Mouse (Mus musculus): ENCODE measurements around the gene Mlxipl. TPM values are rescaled to one million over a fixed set of nuclear protein-coding genes. Genes with fewer than 3 reads are reported as not detected.
A peak's percentile ranks its signal among the peaks of the same experiment; 100 is the strongest.

The Mlxipl gene
- polyA plus RNA-seq, 2 experiments, result 0.54 to 3.3 TPM

DNA sequence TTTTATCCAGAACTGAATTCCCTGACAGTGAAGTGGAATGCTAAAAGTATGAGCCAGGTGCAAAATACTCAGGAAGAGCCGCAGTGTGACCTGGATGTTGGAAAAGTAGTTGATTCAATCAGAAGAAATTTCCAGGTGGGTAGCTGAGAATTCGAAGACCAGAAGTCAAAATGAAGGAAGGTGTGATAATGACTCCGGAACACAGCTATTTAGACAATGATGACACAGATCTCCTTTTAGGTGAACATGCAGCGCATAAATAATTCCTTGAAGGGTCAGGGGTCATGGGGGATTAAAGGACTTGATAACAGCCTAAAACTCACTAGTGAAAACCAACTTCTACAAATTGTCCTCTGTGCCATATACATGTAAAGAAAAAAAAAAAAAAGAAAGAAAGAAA, 77.8 kb downstream of the Mlxipl start:
- peaks cover 10% of the 10 kb centered on the region for H3K4me1 ChIP-seq (ENCODE audit: control insufficient read depth, insufficient read depth, low read length)
- no peak overlapping the region for H3K4me2 ChIP-seq (replicated peaks; ENCODE audit: low read depth, low read length, severe bottlenecking)
- DNase-seq (ENCODE audit: low spot score) (no peak), ATAC-seq (ENCODE audit: low FRiP score, low read depth) (no peak)
- no peak overlapping the region for H3K9ac ChIP-seq (ENCODE audit: low read depth, low read length, severe bottlenecking)
- no peak overlapping the region for H3K4me3 ChIP-seq (replicated peaks; ENCODE audit: low read length)
- no peak overlapping the region; the same call in 1 of the 2 replicates for H3K27ac ChIP-seq (replicated peaks; ENCODE audit: low read depth, low read length)
- H3K9me3 ChIP-seq (ENCODE audit: control insufficient read depth, low read length), result no peaks in the 10 kb centered on the region
- H3K27me3 ChIP-seq (ENCODE audit: control insufficient read depth, insufficient read depth, low read length), result no peaks in the 10 kb centered on the region
- H3K36me3 ChIP-seq (ENCODE audit: control insufficient read depth, insufficient read depth, low read length), result peaks cover 20% of the 10 kb centered on the region
- 91% methylated on average over 4 of the region's 4 CpGs for WGBS
- TF ChIP-seq POLR2A (IDR thresholded peaks at IDR 0.05; ENCODE audit: borderline replicate concordance, extremely low read depth, insufficient read depth, insufficient read length), result no peak

DNA sequence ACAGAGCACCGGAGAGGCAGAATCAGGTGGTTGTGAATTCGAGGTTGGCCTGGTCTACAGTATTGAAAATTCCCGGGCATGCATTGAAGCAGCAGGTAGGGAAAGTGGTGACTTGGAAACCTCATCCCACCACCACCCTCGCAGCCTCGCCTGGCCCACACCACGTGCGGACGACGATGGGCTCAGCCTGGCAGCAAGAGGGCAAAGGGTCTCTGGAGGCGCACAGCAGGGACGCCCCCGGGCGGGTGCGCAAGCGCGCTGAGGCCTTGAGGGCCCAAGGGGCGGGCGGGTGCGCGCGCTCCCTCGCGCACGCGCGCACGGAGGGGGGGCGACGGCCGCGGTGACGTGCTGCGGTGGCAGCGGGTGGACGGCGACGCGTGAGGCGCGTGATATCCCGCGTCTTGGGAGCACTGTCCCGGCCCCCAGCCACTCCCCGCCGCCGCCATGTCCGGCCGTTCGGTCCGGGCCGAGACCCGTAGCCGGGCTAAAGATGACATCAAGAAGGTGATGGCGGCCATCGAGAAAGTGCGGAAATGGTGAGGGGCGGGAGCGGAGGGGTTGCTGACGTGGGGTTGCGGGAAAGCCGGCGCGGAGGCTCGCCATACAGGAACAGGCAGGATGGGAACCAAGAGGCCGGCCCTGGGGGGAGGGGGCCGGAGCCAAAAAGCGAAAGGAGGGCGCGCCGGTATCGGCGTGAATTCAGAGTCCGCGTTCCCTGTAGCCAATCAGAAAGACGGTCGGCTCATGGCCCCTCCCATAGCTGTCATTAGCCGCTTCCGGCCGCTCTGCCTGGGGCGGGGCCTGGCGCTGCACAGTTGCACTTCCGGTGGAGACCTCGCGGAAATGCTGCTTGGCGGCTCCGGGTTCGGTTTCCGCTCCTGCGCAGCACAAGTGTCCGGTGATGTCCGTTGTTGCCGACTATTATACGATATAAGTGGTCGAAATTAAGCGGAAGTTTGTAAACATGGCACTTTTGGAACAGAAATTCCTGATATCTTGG, 78.7 kb downstream of the Mlxipl start, which contains the start of gene Bcl7b:
TSS of gene Bcl7b (plus strand) at position 221 of the 1,000 bp plus-strand sequence.
- 0 out of 2 replicates have a peak, but pooled peaks have one; percentile 45 for TF ChIP-seq POLR2A (IDR thresholded peaks at IDR 0.05; ENCODE audit: borderline replicate concordance, extremely low read depth, insufficient read depth, insufficient read length)
- Histone ChIP-seq H3K9ac (ENCODE audit: low read depth, low read length, severe bottlenecking) (peak within 1 kb of the TSS; percentile 89), H3K36me3 (ENCODE audit: control insufficient read depth, insufficient read depth, low read length) (peaks cover 21% of the 10 kb centered on the region), H3K4me1 (ENCODE audit: control insufficient read depth, insufficient read depth, low read length) (peaks cover 10% of the 10 kb centered on the region), H3K27me3 (ENCODE audit: control insufficient read depth, insufficient read depth, low read length) (no peaks in the 10 kb centered on the region), H3K9me3 (ENCODE audit: control insufficient read depth, low read length) (no peaks in the 10 kb centered on the region), H3K4me2 (replicated peaks; ENCODE audit: low read depth, low read length, severe bottlenecking) (peak within 1 kb of the TSS; percentile 89), H3K27ac (replicated peaks; ENCODE audit: low read depth, low read length) (peak within 1 kb of the TSS; percentile 99), H3K4me3 (replicated peaks; ENCODE audit: low read length) (peak within 1 kb of the TSS; percentile 66)
- DNase-seq (ENCODE audit: low spot score) (peak; percentile 99), ATAC-seq (ENCODE audit: low FRiP score, low read depth) (peak; percentile 98)
- 4% methylated on average over 75 of the region's 95 CpGs for whole genome bisulfite sequencing

- H3K9me3 ChIP-seq (ENCODE audit: control insufficient read depth, low read length), result no peaks in the 10 kb centered on the region
- H3K4me1 ChIP-seq (ENCODE audit: control insufficient read depth, insufficient read depth, low read length), result peaks cover 10% of the 10 kb centered on the region
- peak overlapping the region; percentile 99; the same call in 1 of the 2 replicates for H3K27ac ChIP-seq (replicated peaks; ENCODE audit: low read depth, low read length)
- peak overlapping the region; percentile 70 for H3K9ac ChIP-seq (ENCODE audit: low read depth, low read length, severe bottlenecking)
- peak overlapping the region; percentile 66 for H3K4me3 ChIP-seq (replicated peaks; ENCODE audit: low read length)
- peaks cover 32% of the 10 kb centered on the region for H3K36me3 ChIP-seq (ENCODE audit: control insufficient read depth, insufficient read depth, low read length)
- H3K4me2 ChIP-seq (replicated peaks; ENCODE audit: low read depth, low read length, severe bottlenecking), result peak overlapping the region; percentile 89
- 87% methylated on average over 5 of the region's 5 CpGs for WGBS
- DNase-seq (ENCODE audit: low spot score) (no peak), ATAC-seq (ENCODE audit: low FRiP score, low read depth) (no peak)
- no peak for TF ChIP-seq POLR2A (IDR thresholded peaks at IDR 0.05; ENCODE audit: borderline replicate concordance, extremely low read depth, insufficient read depth, insufficient read length)
- no peaks in the 10 kb centered on the region for H3K27me3 ChIP-seq (ENCODE audit: control insufficient read depth, insufficient read depth, low read length)
Observed at GRCm38 (mm10) chr5:135169479-135169878, 79.8 kb downstream of the Mlxipl start.

DNA sequence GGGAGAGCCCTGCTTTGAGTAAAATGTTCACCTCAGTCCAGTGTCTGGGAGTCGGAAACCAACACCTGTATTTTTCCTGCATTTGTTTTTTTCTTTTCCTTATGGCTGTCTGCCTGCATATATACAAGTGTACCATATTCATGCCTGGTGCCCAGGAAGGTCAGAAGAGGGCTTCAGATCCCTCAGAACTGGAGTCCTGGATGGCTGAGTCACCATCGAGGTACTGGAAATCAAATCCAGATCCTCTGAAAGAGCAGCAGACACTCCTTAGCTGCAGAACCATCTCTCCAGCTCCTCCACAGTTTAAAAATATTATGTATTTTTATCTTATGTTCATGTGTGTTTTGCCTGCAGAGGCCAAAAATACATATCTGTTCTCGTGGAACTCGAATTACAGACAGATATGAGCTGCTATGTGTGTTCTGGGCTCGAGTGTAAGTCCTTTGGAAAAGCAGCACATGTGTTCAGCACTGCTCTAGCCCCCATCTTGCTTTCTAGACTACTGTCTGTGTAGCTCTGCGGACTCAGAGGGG, 82.1 kb downstream of the Mlxipl start:
- no peak overlapping the region for H3K27ac ChIP-seq (replicated peaks; ENCODE audit: low read depth, low read length)
- peaks cover 10% of the 10 kb centered on the region for H3K4me1 ChIP-seq (ENCODE audit: control insufficient read depth, insufficient read depth, low read length)
- H3K9ac ChIP-seq (ENCODE audit: low read depth, low read length, severe bottlenecking), result no peak overlapping the region
- no peak overlapping the region for H3K4me3 ChIP-seq (replicated peaks; ENCODE audit: low read length)
- no peak for ATAC-seq (ENCODE audit: low FRiP score, low read depth)
- no peaks in the 10 kb centered on the region for H3K9me3 ChIP-seq (ENCODE audit: control insufficient read depth, low read length)
- H3K36me3 ChIP-seq (ENCODE audit: control insufficient read depth, insufficient read depth, low read length), result peaks cover 50% of the 10 kb centered on the region
- H3K27me3 ChIP-seq (ENCODE audit: control insufficient read depth, insufficient read depth, low read length), result no peaks in the 10 kb centered on the region
- TF ChIP-seq POLR2A (IDR thresholded peaks at IDR 0.05; ENCODE audit: borderline replicate concordance, extremely low read depth, insufficient read depth, insufficient read length), result no peak
- DNase-seq (ENCODE audit: low spot score), result no peak
- no peak overlapping the region for H3K4me2 ChIP-seq (replicated peaks; ENCODE audit: low read depth, low read length, severe bottlenecking)
- 88% methylated on average over 6 of the region's 6 CpGs for WGBS

DNA sequence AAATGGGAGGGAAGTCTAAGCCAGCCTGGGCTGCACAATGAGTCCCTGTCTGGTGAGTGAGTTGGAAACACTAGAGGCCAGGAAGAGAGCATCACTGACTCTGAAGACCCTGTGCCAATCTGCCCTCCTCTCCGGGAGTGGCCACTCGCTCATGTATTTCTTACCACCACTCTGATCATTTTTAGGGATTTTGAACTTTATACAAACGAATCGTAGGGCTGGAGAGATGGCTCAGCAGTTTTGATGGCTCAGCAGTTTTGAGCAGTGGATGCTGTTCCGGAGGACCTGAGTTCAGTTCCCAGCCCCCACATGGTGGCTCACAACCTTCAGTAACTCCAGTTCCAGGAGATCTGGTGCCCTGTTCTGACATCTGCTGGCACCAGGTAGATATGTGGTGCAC, 83.3 kb downstream of the Mlxipl start:
- no peak for ATAC-seq (ENCODE audit: low FRiP score, low read depth)
- Histone ChIP-seq H3K4me3 (replicated peaks; ENCODE audit: low read length) (no peak overlapping the region), H3K4me1 (ENCODE audit: control insufficient read depth, insufficient read depth, low read length) (peaks cover 7% of the 10 kb centered on the region), H3K4me2 (replicated peaks; ENCODE audit: low read depth, low read length, severe bottlenecking) (no peak overlapping the region), H3K9ac (ENCODE audit: low read depth, low read length, severe bottlenecking) (no peak overlapping the region), H3K27ac (replicated peaks; ENCODE audit: low read depth, low read length) (no peak overlapping the region), H3K36me3 (ENCODE audit: control insufficient read depth, insufficient read depth, low read length) (peaks cover 62% of the 10 kb centered on the region), H3K27me3 (ENCODE audit: control insufficient read depth, insufficient read depth, low read length) (no peaks in the 10 kb centered on the region), H3K9me3 (ENCODE audit: control insufficient read depth, low read length) (no peaks in the 10 kb centered on the region)
- no peak for TF ChIP-seq POLR2A (IDR thresholded peaks at IDR 0.05; ENCODE audit: borderline replicate concordance, extremely low read depth, insufficient read depth, insufficient read length)
- no peak for DNase-seq (ENCODE audit: low spot score)
- 93% methylated on average over 5 of the region's 5 CpGs for WGBS
